Mouse (Mus musculus) lung, embryonic 15.5 days (tissue): ENCODE measurements around the gene Abcd4. TPM values are rescaled to one million over a fixed set of nuclear protein-coding genes. Genes with fewer than 3 reads are reported as not detected.

Source experiments
- ATAC-seq: fragments of 200-750 bp; cut with Nextera tagmentation; 2 replicates; pipeline ENCODE4 v1.8.0; 2017; ENCODE audit warnings: moderate number of reproducible peaks, borderline replicate concordance; ENCODE audit not compliant: low FRiP score, low TSS enrichment; ENCODE audit errors: extremely low read depth
- H3K27ac ChIP-seq: fragments of 300-500 bp; sonication (generic); 2 replicates; pipeline ENCODE4 v1.5.1; 2015; ENCODE audit warnings: moderate library complexity, mild to moderate bottlenecking, inconsistent platforms
- H3K27me3 ChIP-seq: fragments of 300-500 bp; sonication (generic); 2 replicates; pipeline ENCODE4 v1.6.1; 2015; ENCODE audit warnings: inconsistent platforms
- H3K36me3 ChIP-seq: fragments of 300-500 bp; sonication (generic); 2 replicates; pipeline ENCODE4 v1.6.1; 2015; ENCODE audit warnings: inconsistent platforms
- H3K4me1 ChIP-seq: fragments of 300-500 bp; sonication (generic); 2 replicates; pipeline ENCODE4 v1.6.1; 2015; ENCODE audit warnings: inconsistent platforms
- H3K4me2 ChIP-seq: fragments of 300-500 bp; sonication (generic); 2 replicates; pipeline ENCODE4 v1.6.1; 2015; ENCODE audit warnings: inconsistent platforms, mild to moderate bottlenecking, moderate library complexity
- H3K4me3 ChIP-seq: fragments of 300-500 bp; sonication (generic); 2 replicates; pipeline ENCODE4 v1.5.1; 2015; ENCODE audit warnings: mild to moderate bottlenecking, inconsistent platforms
- H3K9ac ChIP-seq: fragments of 300-500 bp; sonication (generic); 2 replicates; pipeline ENCODE4 v1.6.1; 2015; ENCODE audit warnings: inconsistent platforms
- H3K9me3 ChIP-seq: fragments of 300-500 bp; sonication (generic); 2 replicates; pipeline ENCODE4 v1.6.1; 2016; ENCODE audit warnings: inconsistent platforms
- WGBS: fragments of 180-500 bp; shearing (Covaris S2); methylation state at CpG from one replicate; pipeline ENCODE4 v1.1.7; 2015; 5-methylcytosine and 5-hydroxymethylcytosine counted together
- polyA plus RNA-seq: library from polyadenylated mRNA; unstranded; fragments of >200 nt; fragmentation: Nextera tagmentation; extraction: Ambion mirVana; gene quantifications from 2 replicates; pipeline ENCODE4 v1.2.1, GENCODE M21; 2015

The Abcd4 gene
- 11.9 and 14.5 TPM in 2 replicates for polyA plus RNA-seq

DNA sequence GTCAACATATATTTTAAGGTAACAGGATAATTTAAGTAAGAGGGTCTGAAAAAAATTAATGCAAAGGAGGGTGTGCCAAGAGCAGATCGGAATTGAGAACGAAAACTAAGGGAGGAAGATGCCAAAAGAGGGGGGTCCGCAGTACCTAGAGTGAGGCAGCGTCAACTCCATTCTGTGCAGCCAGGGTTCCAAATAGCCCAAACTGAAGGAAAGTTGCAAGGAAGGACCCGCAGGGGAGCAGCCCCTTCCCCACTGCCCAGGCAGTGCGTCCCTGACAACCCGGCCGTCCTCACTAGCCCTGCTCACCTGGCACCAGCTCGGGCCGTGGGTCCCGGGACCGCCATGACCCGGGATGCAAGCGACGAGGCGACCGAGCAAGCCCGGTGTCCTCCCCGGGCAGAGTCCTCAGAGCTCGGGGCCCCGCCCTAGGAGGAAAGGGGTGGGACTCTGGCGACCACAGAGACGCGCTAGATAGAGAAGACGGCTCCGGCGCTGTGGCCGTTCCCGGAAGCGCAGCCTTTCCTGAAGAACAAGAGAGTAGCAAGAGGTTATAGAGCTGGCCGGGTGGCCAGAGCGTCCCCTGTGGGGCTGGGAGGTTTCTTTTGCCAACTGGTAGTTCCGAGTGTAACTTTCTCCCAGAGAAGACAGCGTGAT is at the start of gene Abcd4:
Gene Abcd4 (minus strand): TSS at position 437 of the 654 bp plus-strand sequence.
- no peaks in the 10 kb centered on the region for H3K36me3 ChIP-seq
- 1% methylated on average over 34 of the region's 34 CpGs for WGBS
- peak within 1 kb of the TSS; percentile 72 for H3K4me2 ChIP-seq
- H3K4me3 ChIP-seq: peak within 1 kb of the TSS; percentile 93
- peak; percentile 98 for ATAC-seq
- H3K9me3 ChIP-seq: no peaks in the 10 kb centered on the region
- peak within 1 kb of the TSS; percentile 96 for H3K9ac ChIP-seq
- H3K4me1 ChIP-seq: no peaks in the 10 kb centered on the region
- no peaks in the 10 kb centered on the region for H3K27me3 ChIP-seq
- H3K27ac ChIP-seq: no peak within 1 kb of the TSS

DNA sequence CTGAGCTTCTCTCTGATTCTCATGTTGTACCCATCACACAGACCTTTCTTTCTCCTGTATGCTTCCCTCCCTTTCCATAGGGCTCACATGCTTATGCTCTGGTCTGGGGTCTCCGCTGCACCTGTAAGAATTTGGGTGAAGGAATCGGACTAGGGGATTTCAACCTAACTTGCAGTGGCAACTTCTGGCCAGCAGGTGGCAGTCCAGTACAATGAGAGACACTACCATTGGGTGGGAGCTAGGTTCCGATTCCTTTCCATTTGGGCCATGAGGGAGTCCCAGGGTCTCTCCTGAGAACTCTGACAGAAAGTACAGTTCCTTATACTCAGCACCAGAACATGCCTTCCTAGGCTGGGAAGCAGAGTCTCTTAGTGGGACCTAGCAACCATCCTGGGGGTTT is 36.7 kb upstream of the Abcd4 start:
- no peaks in the 10 kb centered on the region for H3K27me3 ChIP-seq
- no peaks in the 10 kb centered on the region for H3K9me3 ChIP-seq
- no peak overlapping the region for H3K4me3 ChIP-seq
- WGBS: 18% methylated on average over 3 of the region's 3 CpGs
- no peak overlapping the region for H3K9ac ChIP-seq
- no peak for ATAC-seq
- H3K4me2 ChIP-seq: no peak overlapping the region
- H3K36me3 ChIP-seq: no peaks in the 10 kb centered on the region
- no peaks in the 10 kb centered on the region for H3K4me1 ChIP-seq
- no peak overlapping the region for H3K27ac ChIP-seq

GRCm38 (mm10) chr12:84650234-84650633 is 33.0 kb upstream of the Abcd4 start:
- Histone ChIP-seq H3K27me3 (no peaks in the 10 kb centered on the region), H3K36me3 (no peaks in the 10 kb centered on the region), H3K4me1 (no peaks in the 10 kb centered on the region), H3K4me2 (no peak overlapping the region), H3K4me3 (no peak overlapping the region), H3K9ac (no peak overlapping the region), H3K9me3 (no peaks in the 10 kb centered on the region), H3K27ac (no peak overlapping the region)
- no peak for ATAC-seq
- WGBS: 78% methylated on average over 13 of the region's 13 CpGs

DNA sequence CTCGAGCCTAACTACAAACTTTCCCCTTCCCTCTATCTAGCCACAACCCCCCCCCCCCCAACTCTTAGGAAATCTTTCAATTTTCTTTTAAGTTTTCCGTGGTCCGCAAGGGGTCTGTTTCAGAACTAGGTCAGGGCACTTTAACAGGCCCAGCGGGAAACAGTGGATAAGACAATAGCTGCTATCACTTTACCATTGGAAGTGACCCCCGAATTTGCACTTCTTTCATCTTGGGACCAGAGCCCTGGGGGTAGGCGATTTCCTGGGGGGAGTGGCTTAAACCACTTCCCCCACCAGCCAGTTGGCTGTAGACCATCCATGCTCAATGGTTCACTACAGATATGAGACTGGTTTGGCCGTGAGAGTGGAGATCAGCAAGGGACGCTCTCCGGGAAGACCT is 23.4 kb upstream of the Abcd4 start, which contains the start of gene Vrtn:
Gene Vrtn (plus strand): TSS at position 366 of the 400 bp plus-strand sequence.
- ATAC-seq: no peak
- no peak within 1 kb of the TSS for H3K9ac ChIP-seq
- H3K9me3 ChIP-seq: no peaks in the 10 kb centered on the region
- H3K36me3 ChIP-seq: no peaks in the 10 kb centered on the region
- H3K4me1 ChIP-seq: no peaks in the 10 kb centered on the region
- no peak within 1 kb of the TSS for H3K4me3 ChIP-seq
- peaks cover 47% of the 10 kb centered on the region for H3K27me3 ChIP-seq
- no peak within 1 kb of the TSS for H3K27ac ChIP-seq
- no peak within 1 kb of the TSS for H3K4me2 ChIP-seq
- WGBS: 16% methylated on average over 9 of the region's 9 CpGs

DNA sequence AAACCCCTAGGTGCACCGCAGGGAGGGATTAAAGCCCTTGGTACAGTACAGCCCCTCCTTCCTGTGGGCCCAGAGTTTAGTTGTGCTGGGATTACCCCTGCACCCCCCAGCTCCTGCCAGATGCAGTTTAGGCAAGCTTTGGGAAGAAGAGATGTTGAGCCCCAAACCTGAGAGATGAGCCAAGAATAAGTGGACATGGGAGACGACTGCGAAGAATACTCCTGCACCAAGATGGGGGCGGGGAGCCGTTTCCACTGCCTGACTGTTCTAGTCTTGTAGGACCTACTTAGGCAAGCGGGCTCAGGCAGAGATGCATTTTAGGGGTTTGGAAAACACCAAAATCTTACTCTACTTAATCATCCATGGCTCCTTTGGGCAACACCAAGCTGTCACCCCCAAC is 23.0 kb upstream of the Abcd4 start:
- Histone ChIP-seq H3K9me3 (no peaks in the 10 kb centered on the region), H3K27ac (no peak overlapping the region), H3K36me3 (no peaks in the 10 kb centered on the region), H3K4me1 (no peaks in the 10 kb centered on the region), H3K4me3 (no peak overlapping the region), H3K4me2 (no peak overlapping the region), H3K27me3 (peaks cover 47% of the 10 kb centered on the region), H3K9ac (no peak overlapping the region)
- ATAC-seq: no peak
- WGBS: 16% methylated on average over 6 of the region's 6 CpGs

- no peaks in the 10 kb centered on the region for H3K9me3 ChIP-seq
- no peaks in the 10 kb centered on the region for H3K36me3 ChIP-seq
- H3K27me3 ChIP-seq: no peaks in the 10 kb centered on the region
- H3K9ac ChIP-seq: no peak overlapping the region
- H3K4me3 ChIP-seq: no peak overlapping the region
- no peak overlapping the region for H3K4me2 ChIP-seq
- H3K4me1 ChIP-seq: no peaks in the 10 kb centered on the region
- no peak overlapping the region for H3K27ac ChIP-seq
- WGBS: 53% methylated on average over 3 of the region's 3 CpGs
- ATAC-seq: no peak
Measured at GRCm38 (mm10) chr12:84631867-84632266, 14.7 kb upstream of the Abcd4 start.

- Histone ChIP-seq H3K27ac (no peak overlapping the region), H3K9me3 (no peaks in the 10 kb centered on the region), H3K4me2 (no peak overlapping the region), H3K9ac (no peak overlapping the region), H3K4me3 (no peak overlapping the region), H3K4me1 (no peaks in the 10 kb centered on the region), H3K36me3 (no peaks in the 10 kb centered on the region), H3K27me3 (peaks cover 27% of the 10 kb centered on the region)
- 10% methylated on average over 9 of the region's 9 CpGs for WGBS
- ATAC-seq: no peak
Measured at GRCm38 (mm10) chr12:84625116-84625515, 7.9 kb upstream of the Abcd4 start.

- no peak overlapping the region for H3K27ac ChIP-seq
- 32% methylated on average over 8 of the region's 8 CpGs for WGBS
- no peak overlapping the region for H3K9ac ChIP-seq
- H3K4me1 ChIP-seq: no peaks in the 10 kb centered on the region
- ATAC-seq: no peak
- no peaks in the 10 kb centered on the region for H3K9me3 ChIP-seq
- no peak overlapping the region for H3K4me3 ChIP-seq
- peaks cover 27% of the 10 kb centered on the region for H3K27me3 ChIP-seq
- no peaks in the 10 kb centered on the region for H3K36me3 ChIP-seq
- no peak overlapping the region for H3K4me2 ChIP-seq
Measured at GRCm38 (mm10) chr12:84624601-84625000, 7.4 kb upstream of the Abcd4 start.

DNA sequence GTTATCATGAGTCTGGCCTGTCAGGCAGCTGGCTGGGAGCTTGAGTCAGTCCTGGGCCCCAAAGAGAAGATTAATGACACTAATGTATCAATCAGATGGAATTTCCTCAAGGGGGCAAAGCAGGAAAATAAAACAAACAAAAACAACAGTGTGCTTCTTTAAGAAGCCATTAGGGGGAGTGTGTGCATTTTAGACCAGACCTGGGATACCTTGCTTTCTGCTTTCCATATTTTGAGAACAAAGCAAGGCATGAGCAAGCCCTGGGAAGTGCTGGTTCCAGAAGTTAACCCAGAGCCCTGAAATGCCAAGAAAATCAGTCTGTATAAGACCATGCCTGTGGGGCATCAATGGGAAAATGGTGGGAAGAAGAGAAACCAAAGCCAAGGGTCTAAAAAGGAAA is 3.8 kb upstream of the Abcd4 start:
- no peaks in the 10 kb centered on the region for H3K36me3 ChIP-seq
- no peak for ATAC-seq
- H3K27ac ChIP-seq: no peak overlapping the region
- peaks cover 24% of the 10 kb centered on the region for H3K27me3 ChIP-seq
- H3K9ac ChIP-seq: no peak overlapping the region
- H3K9me3 ChIP-seq: no peaks in the 10 kb centered on the region
- H3K4me3 ChIP-seq: no peak overlapping the region
- no peak overlapping the region for H3K4me2 ChIP-seq
- H3K4me1 ChIP-seq: no peaks in the 10 kb centered on the region

- Histone ChIP-seq H3K9me3 (no peaks in the 10 kb centered on the region), H3K4me2 (peak overlapping the region; percentile 72), H3K9ac (peak overlapping the region; percentile 52), H3K27ac (no peak overlapping the region), H3K4me3 (peak overlapping the region; percentile 93), H3K4me1 (no peaks in the 10 kb centered on the region), H3K36me3 (no peaks in the 10 kb centered on the region), H3K27me3 (no peaks in the 10 kb centered on the region)
- peak; percentile 61; the same call in 1 of the 2 replicates for ATAC-seq
- 6% methylated on average over 10 of the region's 10 CpGs for WGBS
Measured at GRCm38 (mm10) chr12:84617663-84618062, 450 bp upstream of the Abcd4 start.

DNA sequence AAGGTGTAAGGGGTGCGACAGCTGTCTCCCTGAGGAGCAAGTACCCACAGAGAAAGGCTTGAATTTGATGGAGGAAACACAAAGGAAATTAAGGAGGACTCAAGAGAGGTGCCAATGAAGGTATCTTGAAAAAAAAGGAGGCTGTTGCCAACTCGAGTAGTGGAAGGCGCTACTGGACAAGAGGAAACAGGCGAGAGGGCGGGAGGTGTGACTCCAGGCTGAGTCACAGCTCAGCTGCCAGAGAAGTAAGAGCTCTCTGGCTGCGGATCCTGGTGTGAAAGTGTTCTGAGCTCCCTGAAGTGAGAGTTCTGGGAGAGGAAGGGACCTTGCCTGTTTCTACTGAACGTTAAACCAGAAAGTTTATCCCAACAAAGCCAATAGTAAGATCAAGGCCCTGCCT is 2.7 kb downstream of the Abcd4 start:
- no peaks in the 10 kb centered on the region for H3K4me1 ChIP-seq
- no peaks in the 10 kb centered on the region for H3K9me3 ChIP-seq
- no peaks in the 10 kb centered on the region for H3K36me3 ChIP-seq
- no peak overlapping the region for H3K4me3 ChIP-seq
- H3K27ac ChIP-seq: no peak overlapping the region
- no peak for ATAC-seq
- 56% methylated on average over 7 of the region's 7 CpGs for WGBS
- no peak overlapping the region for H3K4me2 ChIP-seq
- no peaks in the 10 kb centered on the region for H3K27me3 ChIP-seq
- no peak overlapping the region for H3K9ac ChIP-seq

DNA sequence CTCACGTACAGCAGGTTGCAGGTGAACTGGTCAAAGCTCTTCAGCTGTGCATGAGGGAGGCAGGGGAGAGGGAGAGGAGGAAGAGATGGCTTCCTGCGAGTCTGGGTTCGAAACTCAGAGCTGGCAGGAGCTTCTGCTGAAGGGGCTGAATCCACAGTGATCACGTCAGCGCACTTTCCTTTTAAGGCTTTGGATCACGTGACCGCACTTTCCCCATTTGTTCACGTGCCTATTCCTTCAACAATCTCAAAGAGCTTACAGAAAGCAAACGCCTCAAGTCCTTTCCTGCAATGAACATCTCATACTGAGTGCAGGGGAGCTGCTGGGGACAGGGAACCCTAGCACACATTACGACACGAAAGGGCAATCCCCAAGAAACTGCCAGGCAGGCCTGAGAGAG is 3.2 kb downstream of the Abcd4 start:
- WGBS: 82% methylated on average over 11 of the region's 11 CpGs
- Histone ChIP-seq H3K9me3 (no peaks in the 10 kb centered on the region), H3K36me3 (no peaks in the 10 kb centered on the region), H3K27ac (no peak overlapping the region), H3K9ac (no peak overlapping the region), H3K4me3 (no peak overlapping the region), H3K4me1 (no peaks in the 10 kb centered on the region), H3K27me3 (no peaks in the 10 kb centered on the region), H3K4me2 (no peak overlapping the region)
- ATAC-seq: no peak

- WGBS: 45% methylated on average over 8 of the region's 8 CpGs
- no peaks in the 10 kb centered on the region; the same call in 1 of the 2 replicates for H3K36me3 ChIP-seq
- no peaks in the 10 kb centered on the region for H3K9me3 ChIP-seq
- H3K4me1 ChIP-seq: no peaks in the 10 kb centered on the region
- no peak overlapping the region for H3K9ac ChIP-seq
- H3K4me3 ChIP-seq: no peak overlapping the region
- H3K27me3 ChIP-seq: no peaks in the 10 kb centered on the region
- no peak for ATAC-seq
- no peak overlapping the region for H3K4me2 ChIP-seq
- H3K27ac ChIP-seq: no peak overlapping the region
Measured at GRCm38 (mm10) chr12:84612518-84612917, 4.7 kb downstream of the Abcd4 start.
